Mouse (Mus musculus): ENCODE results near the gene Gm5930. TPM values are rescaled to one million over a fixed set of nuclear protein-coding genes. Genes with fewer than 3 reads are reported as not detected.
"Not testable (repeated sequence)": the region's sequence is repeated elsewhere in the genome, so short reads cannot be mapped to it uniquely, and the experiment has no call there.

The Gm5930 gene
- not detected in 2 replicates for polyA plus RNA-seq (2012; rRNA removed)

DNA sequence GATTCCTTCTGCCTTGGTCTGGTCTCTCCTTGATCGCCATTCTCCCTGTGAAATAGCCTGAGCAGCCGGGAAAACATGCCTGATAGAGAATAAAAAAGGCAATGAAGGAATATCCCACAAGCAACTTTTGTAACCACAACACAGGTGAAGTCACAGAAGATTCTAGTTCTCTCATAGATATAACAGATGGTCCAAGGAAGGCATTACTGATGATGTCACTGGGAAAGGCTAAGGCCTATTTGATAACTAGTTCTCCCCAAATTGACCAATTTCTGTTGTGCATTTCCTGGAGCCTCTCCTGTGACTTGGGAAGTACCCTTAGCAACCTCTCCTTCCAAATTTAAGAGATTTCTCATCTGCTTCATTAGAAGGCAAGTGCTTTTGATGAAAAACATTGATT, at the start of gene Gm5930:
TSS of gene Gm5930 (minus strand) at position 101 of the 400 bp plus-strand sequence.
- not testable (repeated sequence) for DNase-seq (ENCODE audit: low read depth)

DNA sequence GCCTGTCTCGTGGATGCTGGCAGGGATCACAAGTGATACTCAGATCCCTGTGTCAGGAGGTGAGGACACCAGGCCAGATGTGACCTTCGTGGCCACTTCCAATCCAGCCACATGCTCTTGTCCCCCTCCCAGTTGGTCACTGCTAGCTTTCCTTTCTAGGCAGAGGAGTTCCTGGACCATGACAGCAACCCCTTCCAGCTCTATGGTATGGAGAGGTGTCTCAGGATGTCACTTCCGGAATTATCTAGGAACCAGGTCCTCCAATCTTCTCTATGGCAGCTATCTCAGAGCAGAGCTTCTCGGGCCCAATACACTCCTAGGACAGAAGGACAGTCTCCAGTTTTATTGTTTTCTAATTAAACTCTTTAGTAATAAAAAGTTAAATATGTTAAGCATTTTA, 45.8 kb upstream of the Gm5930 start:
- not testable (repeated sequence) for DNase-seq (ENCODE audit: low read depth)

DNA sequence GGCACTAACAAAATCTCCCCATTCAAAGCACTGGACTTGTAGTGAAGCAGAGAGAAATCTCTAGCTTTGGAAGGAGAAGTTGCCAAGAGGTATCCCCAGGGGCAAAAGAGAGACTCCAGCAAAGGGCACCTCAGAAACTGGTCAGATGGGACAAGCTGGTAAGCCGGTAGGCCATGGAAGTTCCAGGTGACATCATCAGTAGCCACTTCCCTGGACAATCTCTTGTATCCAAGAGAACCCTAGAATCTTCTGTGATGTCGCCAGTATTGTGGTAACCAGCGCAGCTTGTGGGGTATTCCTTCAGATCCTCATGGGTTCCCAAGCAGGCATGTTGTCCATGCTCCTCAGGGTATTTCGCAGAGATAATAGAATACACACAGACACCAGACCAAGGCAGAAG, 26.7 kb upstream of the Gm5930 start, which contains the start of gene Gm8229:
TSS of gene Gm8229 (plus strand) at position 301 of the 400 bp plus-strand sequence.
- not testable (repeated sequence) for DNase-seq (ENCODE audit: low read depth)

DNA sequence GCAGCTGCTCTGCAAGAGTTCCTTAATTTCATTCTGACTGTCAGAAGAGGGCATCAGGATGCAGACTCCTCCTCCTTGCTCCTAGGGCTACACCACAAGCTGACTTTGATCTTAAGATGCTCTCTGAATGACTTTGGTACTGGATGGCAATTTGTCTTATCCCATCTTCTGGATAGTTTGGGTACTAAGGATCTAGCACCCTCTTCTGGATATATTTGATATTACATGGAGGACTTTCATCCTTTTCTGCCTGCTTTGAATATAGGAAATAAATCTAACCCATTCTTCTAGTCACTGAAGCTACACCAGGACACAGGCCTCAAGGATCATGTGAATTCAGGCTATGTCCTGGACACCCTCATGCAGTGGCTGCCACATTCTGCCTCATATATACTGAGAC, 23.9 kb upstream of the Gm5930 start:
- peak; percentile 6 for DNase-seq (ENCODE audit: low read depth)

DNA sequence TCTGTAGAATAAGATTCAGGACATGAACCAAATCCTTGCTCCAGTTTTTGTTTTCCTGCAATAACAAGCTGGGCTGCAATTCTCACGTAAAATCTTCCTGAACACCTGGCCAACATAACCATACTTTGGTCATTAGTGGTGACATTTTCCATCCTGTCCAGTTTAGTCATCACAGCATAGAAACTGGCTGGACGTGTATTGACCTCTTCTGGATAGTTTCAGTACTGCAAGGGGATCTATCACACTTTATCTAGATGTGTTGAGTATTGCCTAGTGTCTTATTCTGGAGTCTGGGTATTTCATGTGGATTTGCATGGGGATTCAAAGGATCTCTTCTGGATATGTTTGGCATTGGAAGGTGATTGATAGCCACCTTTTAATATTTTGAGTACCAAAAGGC, 23.0 kb upstream of the Gm5930 start:
- DNase-seq (ENCODE audit: low read depth), result peak; percentile 1

DNA sequence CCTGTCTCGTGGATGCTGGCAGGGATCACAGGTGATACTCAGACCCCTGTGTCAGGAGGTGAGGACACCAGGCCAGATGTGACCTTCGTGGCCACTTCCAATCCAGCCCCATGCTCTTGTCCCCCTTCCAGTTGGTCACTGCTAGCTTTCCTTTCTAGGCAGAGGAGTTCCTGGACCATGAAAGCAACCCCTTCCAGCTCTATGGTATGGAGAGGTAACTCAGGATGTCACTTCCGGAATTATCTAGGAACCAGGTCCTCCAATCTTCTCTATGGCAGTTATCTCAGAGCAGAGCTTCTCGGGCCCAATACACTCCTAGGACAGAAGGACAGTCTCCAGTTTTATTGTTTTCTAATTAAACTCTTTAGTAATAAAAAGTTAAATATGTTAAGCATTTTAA, 26.3 kb downstream of the Gm5930 start:
- not testable (repeated sequence) for DNase-seq (ENCODE audit: low read depth)

DNA sequence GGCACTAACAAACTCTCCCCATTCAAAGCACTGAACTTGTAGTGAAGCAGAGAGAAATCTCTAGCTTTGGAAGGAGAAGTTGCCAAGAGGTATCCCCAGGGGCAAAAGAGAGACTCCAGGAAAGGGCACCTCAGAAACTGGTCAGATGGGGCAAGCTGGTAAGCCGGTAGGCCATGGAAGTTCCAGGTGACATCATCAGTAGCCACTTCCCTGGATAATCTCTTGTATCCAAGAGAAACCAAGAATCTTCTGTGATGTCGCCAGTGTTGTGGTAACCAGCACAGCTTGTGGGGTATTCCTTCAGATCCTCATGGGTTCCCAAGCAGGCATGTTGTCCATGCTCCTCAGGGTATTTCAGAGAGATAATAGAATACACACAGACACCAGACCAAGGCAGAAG, 53.1 kb downstream of the Gm5930 start, which contains the start of gene Gm8220:
TSS of gene Gm8220 (plus strand) at position 301 of the 400 bp plus-strand sequence.
- DNase-seq (ENCODE audit: low read depth), result not testable (repeated sequence)

Other genes starting within 250 kb of the Gm5930 start
- gene Ear2, start 235.9 kb downstream of the Gm5930 start, polyA plus RNA-seq (2012; rRNA removed), result 0.12 and 0.14 TPM in 2 replicates
- not detected in 2 replicates for gene Gm3327, start 214.7 kb downstream of the Gm5930 start, polyA plus RNA-seq (2012; rRNA removed)
- gene Gm8212, start 140.9 kb downstream of the Gm5930 start, polyA plus RNA-seq (2012; rRNA removed), result not detected in 2 replicates
- not detected in 2 replicates for gene 4930503E14Rik, start 125.3 kb downstream of the Gm5930 start, polyA plus RNA-seq (2012; rRNA removed)
- gene Gm8220, start 53.0 kb downstream of the Gm5930 start, polyA plus RNA-seq (2012; rRNA removed), result not detected in 2 replicates
- 0.05 TPM in 1 of 2 replicates, not detected in the other for gene Gm8229, start 26.8 kb upstream of the Gm5930 start, polyA plus RNA-seq (2012; rRNA removed)
- not detected in 2 replicates for gene Gm3371, start 72.1 kb upstream of the Gm5930 start, polyA plus RNA-seq (2012; rRNA removed)
- not detected in 2 replicates for gene Gm8232, start 95.1 kb upstream of the Gm5930 start, polyA plus RNA-seq (2012; rRNA removed)
- not detected in 2 replicates for gene BC061237, start 153.9 kb upstream of the Gm5930 start, polyA plus RNA-seq (2012; rRNA removed)
- gene Gm17093, start 179.7 kb upstream of the Gm5930 start, polyA plus RNA-seq (2012; rRNA removed), result not detected in 2 replicates
- gene Gm8247, start 244.6 kb upstream of the Gm5930 start, polyA plus RNA-seq (2012; rRNA removed), result not detected in 2 replicates

Data from brain, embryonic 14.5 days (tissue).